Mouse (Mus musculus) kidney, embryonic 14.5 days (tissue): ENCODE data around the gene Hist2h2be. TPM values are rescaled to one million over a fixed set of nuclear protein-coding genes. Genes with fewer than 3 reads are reported as not detected.
"Not testable (repeated sequence)": the region's sequence is repeated elsewhere in the genome, so short reads cannot be mapped to it uniquely, and the experiment has no call there.

Source experiments
- ATAC-seq: fragments of 200-750 bp; cut with Nextera tagmentation; 2 replicates; pipeline ENCODE4 v1.8.0; 2017; ENCODE audit warnings: moderate number of reproducible peaks, mild to moderate bottlenecking, moderate TSS enrichment, moderate library complexity; ENCODE audit not compliant: low FRiP score, low TSS enrichment
- H3K27ac ChIP-seq: fragments of 300-500 bp; sonication (generic); 2 replicates; pipeline ENCODE4 v1.5.1; 2014; ENCODE audit warnings: low read depth, mild to moderate bottlenecking, low read length, moderate library complexity, mixed read lengths
- H3K27me3 ChIP-seq: fragments of 300-500 bp; sonication (generic); 2 replicates; pipeline ENCODE4 v1.6.1; 2014; ENCODE audit warnings: mild to moderate bottlenecking, low read length; ENCODE audit not compliant: control insufficient read depth, insufficient read depth
- H3K36me3 ChIP-seq: fragments of 300-500 bp; sonication (generic); 2 replicates; pipeline ENCODE4 v1.6.1; 2014; ENCODE audit warnings: low read length, mixed read lengths; ENCODE audit not compliant: control insufficient read depth, insufficient read depth
- H3K4me1 ChIP-seq: fragments of 300-500 bp; sonication (generic); 2 replicates; pipeline ENCODE4 v1.6.1; 2014; ENCODE audit warnings: low read length, mixed read lengths; ENCODE audit not compliant: control insufficient read depth, insufficient read depth
- H3K4me2 ChIP-seq: fragments of 300-500 bp; sonication (generic); replicated peaks from 2 replicates; pipeline ENCODE4 v1.6.1; 2014; ENCODE audit warnings: low read depth, mild to moderate bottlenecking, low read length
- H3K4me3 ChIP-seq: fragments of 300-500 bp; sonication (generic); 2 replicates; pipeline ENCODE4 v1.5.1; 2014; ENCODE audit warnings: mild to moderate bottlenecking, low read length
- H3K9ac ChIP-seq: fragments of 300-500 bp; sonication (generic); 2 replicates; pipeline ENCODE4 v1.6.1; 2014; ENCODE audit warnings: low read depth, mild to moderate bottlenecking, low read length, moderate library complexity
- H3K9me3 ChIP-seq: fragments of 300-500 bp; sonication (generic); 2 replicates; pipeline ENCODE4 v1.6.1; 2016; ENCODE audit warnings: low read length; ENCODE audit not compliant: control insufficient read depth
- WGBS: fragments of 180-500 bp; shearing (Covaris S2); extraction: QIAGEN DNeasy Blood & Tissue Kit; methylation state at CpG from one replicate; pipeline ENCODE4 v1.1.7; 2014; 5-methylcytosine and 5-hydroxymethylcytosine counted together
- polyA plus RNA-seq: library from polyadenylated mRNA; unstranded; fragments of >200 nt; fragmentation: Nextera tagmentation; extraction: Ambion mirVana; gene quantifications from 2 replicates; pipeline ENCODE4 v1.2.1, GENCODE M21; 2014

The Hist2h2be gene
- polyA plus RNA-seq, 1 experiment from 2014 or later = 13.1 TPM

- H3K4me1 ChIP-seq = peaks cover 31% of the 10 kb centered on the region
- WGBS = under 1% methylated on average over 27 of the region's 47 CpGs
- H3K36me3 ChIP-seq, H3K9me3 ChIP-seq, H3K27me3 ChIP-seq: not testable (repeated sequence)
- peak overlapping the region; percentile 82 for H3K4me2 ChIP-seq
- H3K4me3 ChIP-seq = peak overlapping the region; percentile 65
- ATAC-seq = peak; percentile 46
- H3K9ac ChIP-seq = peak overlapping the region; percentile 93
- H3K27ac ChIP-seq = peak overlapping the region; percentile 100
These were observed 671 bp upstream of the Hist2h2be start for GRCm38 (mm10) chr3:96220131-96220764.

DNA sequence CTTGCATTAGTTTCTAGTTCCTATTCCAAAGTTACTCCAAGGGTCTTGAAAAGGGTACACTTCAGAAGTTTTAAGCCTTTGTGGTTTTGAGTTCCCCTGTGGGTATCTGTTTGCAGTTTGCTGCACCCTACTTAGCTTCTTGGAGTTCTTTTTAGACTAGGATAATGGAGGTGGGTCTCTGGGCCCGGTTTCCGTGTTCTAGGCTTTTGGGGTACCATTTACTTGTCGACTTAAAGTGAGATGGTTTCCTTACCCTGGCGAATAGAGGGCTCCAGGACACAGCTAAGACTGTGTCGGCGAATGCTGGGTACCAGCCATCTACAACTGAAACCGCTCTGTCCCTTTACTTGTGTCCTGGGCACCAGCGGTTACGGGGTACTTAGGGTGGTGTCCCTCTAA lies 720 bp downstream of the Hist2h2be start:
- Histone ChIP-seq H3K4me2 (peak overlapping the region; percentile 82), H3K9ac (peak overlapping the region; percentile 93), H3K4me1 (peaks cover 35% of the 10 kb centered on the region), H3K9me3 (no peaks in the 10 kb centered on the region), H3K36me3 (no peaks in the 10 kb centered on the region), H3K4me3 (peak overlapping the region; percentile 65), H3K27ac (peak overlapping the region; percentile 100), H3K27me3 (no peaks in the 10 kb centered on the region)
- WGBS = 13% methylated on average over 9 of the region's 9 CpGs
- ATAC-seq = no peak

- Histone ChIP-seq H3K36me3 (no peaks in the 10 kb centered on the region), H3K9me3 (no peaks in the 10 kb centered on the region), H3K4me3 (peak overlapping the region; percentile 8; the same call in 1 of the 2 replicates), H3K27me3 (no peaks in the 10 kb centered on the region), H3K4me2 (peak overlapping the region; percentile 82), H3K27ac (no peak overlapping the region), H3K9ac (no peak overlapping the region), H3K4me1 (peaks cover 35% of the 10 kb centered on the region)
- 91% methylated on average over 4 of the region's 4 CpGs for WGBS
- no peak for ATAC-seq
These were observed 1.9 kb downstream of the Hist2h2be start for GRCm38 (mm10) chr3:96222774-96223173.

GRCm38 (mm10) chr3:96225421-96225820 lies 4.5 kb downstream of the Hist2h2be start:
- ATAC-seq = no peak
- no peak overlapping the region for H3K4me3 ChIP-seq
- no peak overlapping the region for H3K27ac ChIP-seq
- no peaks in the 10 kb centered on the region for H3K9me3 ChIP-seq
- 11% methylated on average over 2 of the region's 2 CpGs for WGBS
- H3K4me2 ChIP-seq = no peak overlapping the region
- H3K9ac ChIP-seq = no peak overlapping the region
- no peaks in the 10 kb centered on the region for H3K36me3 ChIP-seq
- H3K27me3 ChIP-seq = no peaks in the 10 kb centered on the region
- peaks cover 32% of the 10 kb centered on the region for H3K4me1 ChIP-seq

- 63% methylated on average over 8 of the region's 8 CpGs for WGBS
- ATAC-seq = no peak
- H3K27ac ChIP-seq = no peak overlapping the region
These were observed 6.1 kb downstream of the Hist2h2be start for GRCm38 (mm10) chr3:96226695-96227648.

DNA sequence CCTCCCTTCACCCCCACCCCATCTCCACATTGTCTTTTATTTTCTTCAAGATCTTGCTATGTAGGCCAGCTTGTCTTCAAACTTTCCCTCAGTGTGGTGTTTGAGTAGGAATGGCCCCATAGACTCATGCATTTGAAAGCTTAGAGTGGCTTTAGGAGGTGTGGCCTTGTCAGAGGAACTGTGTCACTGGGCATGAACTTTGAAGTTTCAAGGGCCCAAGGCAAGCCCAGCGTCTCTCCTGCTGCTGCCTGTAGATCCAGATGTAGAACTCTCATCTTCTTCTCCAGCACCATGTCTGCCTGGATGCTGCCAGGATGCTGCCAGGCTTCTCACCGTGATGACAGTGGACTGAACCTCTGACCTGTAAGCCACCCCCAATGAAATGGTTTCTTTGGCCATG lies 7.9 kb downstream of the Hist2h2be start:
- Histone ChIP-seq H3K9me3 (no peaks in the 10 kb centered on the region), H3K36me3 (no peaks in the 10 kb centered on the region), H3K4me2 (no peak overlapping the region), H3K27me3 (no peaks in the 10 kb centered on the region), H3K4me3 (no peak overlapping the region), H3K9ac (no peak overlapping the region), H3K4me1 (peaks cover 15% of the 10 kb centered on the region), H3K27ac (no peak overlapping the region)
- no peak for ATAC-seq
- WGBS = 76% methylated on average over 2 of the region's 2 CpGs

More at GRCm38 (mm10) chr3:96226695-96227648, 6.1 kb downstream of the Hist2h2be start:
- Histone ChIP-seq H3K4me2 (no peak overlapping the region), H3K4me3 (no peak overlapping the region), H3K27me3 (no peaks in the 10 kb centered on the region), H3K9me3 (no peaks in the 10 kb centered on the region), H3K36me3 (no peaks in the 10 kb centered on the region), H3K9ac (no peak overlapping the region), H3K4me1 (peaks cover 28% of the 10 kb centered on the region)

DNA sequence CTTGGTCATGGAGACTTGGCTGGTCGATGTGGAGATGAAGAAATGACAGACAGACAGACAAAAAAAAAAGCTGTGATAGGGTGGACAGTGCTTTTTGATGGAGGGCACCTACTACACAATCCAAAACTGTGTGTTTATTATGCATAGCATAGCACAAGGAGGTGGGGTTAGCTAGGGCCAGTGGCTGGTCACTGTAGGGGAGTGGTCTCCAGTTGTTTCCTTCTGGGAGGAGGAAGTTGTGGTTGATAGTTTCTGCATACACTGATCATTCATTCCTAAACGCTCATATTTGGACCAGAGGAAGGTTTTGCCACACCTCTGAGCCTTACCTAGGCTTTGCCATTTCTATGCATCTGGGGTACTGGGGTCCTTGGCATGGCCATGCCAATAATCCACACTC lies 9.5 kb downstream of the Hist2h2be start:
- Histone ChIP-seq H3K27ac (no peak overlapping the region), H3K27me3 (no peaks in the 10 kb centered on the region), H3K4me2 (no peak overlapping the region), H3K36me3 (no peaks in the 10 kb centered on the region), H3K9me3 (no peaks in the 10 kb centered on the region), H3K9ac (no peak overlapping the region), H3K4me3 (no peak overlapping the region), H3K4me1 (peaks cover 3% of the 10 kb centered on the region)
- no peak for ATAC-seq
- WGBS = 74% methylated on average over 2 of the region's 2 CpGs

GRCm38 (mm10) chr3:96230910-96231757 lies 10.2 kb downstream of the Hist2h2be start:
- Histone ChIP-seq H3K9me3 (no peaks in the 10 kb centered on the region), H3K9ac (no peak overlapping the region), H3K36me3 (no peaks in the 10 kb centered on the region), H3K27ac (no peak overlapping the region), H3K4me2 (no peak overlapping the region), H3K27me3 (no peaks in the 10 kb centered on the region), H3K4me1 (no peaks in the 10 kb centered on the region; the same call in 1 of the 2 replicates), H3K4me3 (no peak overlapping the region)
- WGBS = 77% methylated on average over 4 of the region's 4 CpGs
- no peak for ATAC-seq
